Mouse (Mus musculus) kidney, postnatal 14 days (tissue): ENCODE measurements around the gene Nek2.
A peak's percentile ranks its signal among the peaks of the same experiment; 100 is the strongest.

ENCODE experiments used
- DNase-seq: peaks from one replicate; pipeline ENCODE4 v3.0.0; 2022; ENCODE audit warnings: mixed read lengths

Nek2 gene

GRCm38 (mm10) chr1:191821326-191822091 lies at the start of gene Nek2:
Gene Nek2 (plus strand): TSS chr1:191821444.
- peak; percentile 98 for DNase-seq

- DNase-seq: peak; percentile 25
Observed at GRCm38 (mm10) chr1:191774106-191774505, 47.1 kb upstream of the Nek2 start.

- no peak for DNase-seq
Observed at GRCm38 (mm10) chr1:191775116-191775515, 46.1 kb upstream of the Nek2 start.

- DNase-seq: no peak
Observed at GRCm38 (mm10) chr1:191777521-191777920, 43.7 kb upstream of the Nek2 start.

- DNase-seq: no peak
Observed at GRCm38 (mm10) chr1:191780470-191780869, 40.8 kb upstream of the Nek2 start.

- DNase-seq: no peak
Observed at GRCm38 (mm10) chr1:191785108-191785507, 36.1 kb upstream of the Nek2 start.

- no peak for DNase-seq
Observed at GRCm38 (mm10) chr1:191786255-191786654, 35.0 kb upstream of the Nek2 start.

- DNase-seq: no peak
Observed at GRCm38 (mm10) chr1:191787379-191787778, 33.9 kb upstream of the Nek2 start.

GRCm38 (mm10) chr1:191792991-191793390 lies 28.3 kb upstream of the Nek2 start:
- DNase-seq: peak; percentile 43

- peak; percentile 37 for DNase-seq
Observed at GRCm38 (mm10) chr1:191793888-191794532, 27.2 kb upstream of the Nek2 start.

GRCm38 (mm10) chr1:191796238-191796896 lies 24.9 kb upstream of the Nek2 start:
- DNase-seq: no peak

GRCm38 (mm10) chr1:191802093-191802819 lies 19.0 kb upstream of the Nek2 start:
- DNase-seq: no peak

- DNase-seq: no peak
Observed at GRCm38 (mm10) chr1:191802820-191803655, 18.2 kb upstream of the Nek2 start.

- DNase-seq: no peak
Observed at GRCm38 (mm10) chr1:191804747-191805146, 16.5 kb upstream of the Nek2 start.

- DNase-seq: no peak
Observed at GRCm38 (mm10) chr1:191805788-191806187, 15.5 kb upstream of the Nek2 start.

GRCm38 (mm10) chr1:191806740-191807139 lies 14.5 kb upstream of the Nek2 start:
- DNase-seq: no peak

GRCm38 (mm10) chr1:191807979-191808378 lies 13.3 kb upstream of the Nek2 start:
- no peak for DNase-seq

- DNase-seq: no peak
Observed at GRCm38 (mm10) chr1:191808688-191809223, 12.5 kb upstream of the Nek2 start.

- no peak for DNase-seq
Observed at GRCm38 (mm10) chr1:191811774-191812173, 9.5 kb upstream of the Nek2 start.

GRCm38 (mm10) chr1:191812949-191813691 lies 8.1 kb upstream of the Nek2 start:
- no peak for DNase-seq

GRCm38 (mm10) chr1:191814240-191814639 lies 7.0 kb upstream of the Nek2 start:
- no peak for DNase-seq
